Mouse (Mus musculus) adrenal gland, adult 18-20 months (tissue): ENCODE data around the gene Scml4. TPM values are rescaled to one million over a fixed set of nuclear protein-coding genes. Genes with fewer than 3 reads are reported as not detected.

Experiments
- DNase-seq, 2 experiments: peaks; one replicate each; pipeline ENCODE4 v3.0.0; 2021 to 2022; ENCODE audit warnings: low spot score in 2 of 2
- total RNA-seq, 2 experiments: library from RNA; stranded (reverse); gene quantifications; 1 replicate in 1 of 2; 2 replicates in 1 of 2; pipeline ENCODE4 v1.2.3; 2021

The Scml4 gene
- total RNA-seq, 2 experiments from 2014 or later: 1.4 to 2.3 TPM

- DNase-seq: no peak
Measured at GRCm38 (mm10) chr10:42945316-42945715, 85.1 kb downstream of the Scml4 start.

- DNase-seq: no peak
Measured at GRCm38 (mm10) chr10:42947336-42947735, 87.2 kb downstream of the Scml4 start.

- DNase-seq: no peak
Measured at GRCm38 (mm10) chr10:42950252-42950751, 90.1 kb downstream of the Scml4 start.

GRCm38 (mm10) chr10:42951078-42952045 lies 91.2 kb downstream of the Scml4 start:
- DNase-seq: no peak

GRCm38 (mm10) chr10:42952046-42952420 lies 91.9 kb downstream of the Scml4 start:
- peak in 1 of 2 experiments; percentile 48 for DNase-seq

GRCm38 (mm10) chr10:42953601-42954000 lies 93.4 kb downstream of the Scml4 start:
- no peak for DNase-seq

- no peak for DNase-seq
Measured at GRCm38 (mm10) chr10:42955205-42955604, 95.0 kb downstream of the Scml4 start.

GRCm38 (mm10) chr10:42957881-42958651 lies 97.9 kb downstream of the Scml4 start:
- DNase-seq: peak; percentile 59 to 72

GRCm38 (mm10) chr10:42958686-42959085 lies 98.5 kb downstream of the Scml4 start:
- DNase-seq: no peak

GRCm38 (mm10) chr10:42961771-42962170 lies 101.6 kb downstream of the Scml4 start:
- no peak for DNase-seq

- DNase-seq: no peak
Measured at GRCm38 (mm10) chr10:42962181-42962601, 102.0 kb downstream of the Scml4 start.

GRCm38 (mm10) chr10:42962655-42963054 lies 102.5 kb downstream of the Scml4 start:
- no peak for DNase-seq

- no peak for DNase-seq
Measured at GRCm38 (mm10) chr10:42963061-42963460, 102.9 kb downstream of the Scml4 start.

GRCm38 (mm10) chr10:42968332-42968731 lies 108.2 kb downstream of the Scml4 start:
- DNase-seq: no peak

GRCm38 (mm10) chr10:42972504-42973172 lies 112.5 kb downstream of the Scml4 start:
- peak; percentile 44 to 59 for DNase-seq

GRCm38 (mm10) chr10:42973537-42973936 lies 113.4 kb downstream of the Scml4 start:
- no peak for DNase-seq

GRCm38 (mm10) chr10:42976577-42976976 lies 116.4 kb downstream of the Scml4 start:
- no peak for DNase-seq

- DNase-seq: no peak
Measured at GRCm38 (mm10) chr10:42978346-42978745, 118.2 kb downstream of the Scml4 start.

- DNase-seq: no peak
Measured at GRCm38 (mm10) chr10:42980999-42981757, 121.0 kb downstream of the Scml4 start.

- peak in 1 of 2 experiments; percentile 34 for DNase-seq
Measured at GRCm38 (mm10) chr10:42984886-42985285, 124.7 kb downstream of the Scml4 start.
